Mouse (Mus musculus) brain, embryonic 14.5 days (tissue): ENCODE measurements around the gene Sdccag8.

ENCODE experiments used
- CTCF ChIP-seq: fragments of 200-500 bp; IDR thresholded peaks from 2 replicates; pipeline ENCODE4 v1.5.1; 2012; ENCODE audit warnings: inconsistent platforms, mild to moderate bottlenecking, moderate library complexity, borderline replicate concordance; ENCODE audit not compliant: insufficient read depth, insufficient read length; ENCODE audit errors: extremely low read depth
- POLR2A ChIP-seq: fragments of 200-500 bp; IDR thresholded peaks from 2 replicates; pipeline ENCODE4 v1.6.1; 2012; ENCODE audit warnings: mild to moderate bottlenecking, inconsistent platforms, borderline replicate concordance; ENCODE audit not compliant: poor library complexity, insufficient read depth, insufficient read length, severe bottlenecking; ENCODE audit errors: extremely low read depth

DNA sequence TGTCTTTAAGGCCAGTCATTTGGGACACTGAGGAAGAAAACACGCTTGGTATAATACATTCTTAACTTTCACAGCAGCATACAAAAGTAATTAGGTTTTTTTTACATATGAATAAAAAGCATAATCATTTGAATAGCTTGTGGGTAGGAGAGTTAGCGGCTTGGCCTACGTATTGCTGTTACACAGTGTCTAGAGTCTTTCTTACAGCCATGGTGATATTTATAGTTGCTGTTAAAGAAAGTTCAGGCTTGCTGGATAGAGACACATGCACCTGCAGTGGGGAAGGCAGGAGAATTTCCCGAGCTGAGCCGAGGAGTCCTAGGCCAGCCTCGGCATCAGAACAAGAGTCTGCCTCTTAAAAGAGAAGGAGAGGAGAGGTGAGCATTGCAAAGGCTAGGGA is 134.4 kb downstream of the Sdccag8 start:
- TF ChIP-seq POLR2A (no peak), CTCF (no peak)
